Mouse (Mus musculus): ENCODE measurements around the gene Bnip1. TPM values are rescaled to one million over a fixed set of nuclear protein-coding genes. Genes with fewer than 3 reads are reported as not detected.

Bnip1 gene
- polyA plus RNA-seq, 1 experiment from 2014 or later: 51.9 TPM

- no peaks in the 10 kb centered on the region for H3K9me3 ChIP-seq (replicated peaks; ENCODE audit: control insufficient read depth, low read length)
- H3K9ac ChIP-seq (ENCODE audit: low read length): no peak overlapping the region
- no peak overlapping the region for H3K4me3 ChIP-seq (replicated peaks; ENCODE audit: low read length)
- no peak for ATAC-seq (ENCODE audit: insufficient read depth, low FRiP score)
- H3K27me3 ChIP-seq (ENCODE audit: control insufficient read depth, insufficient read depth, low read length): no peaks in the 10 kb centered on the region
- H3K36me3 ChIP-seq (ENCODE audit: control insufficient read depth, insufficient read depth, low read length): no peaks in the 10 kb centered on the region
- H3K4me1 ChIP-seq (ENCODE audit: control insufficient read depth, insufficient read depth, low read length): peaks cover 8% of the 10 kb centered on the region
- WGBS: 83% methylated on average over 4 of the region's 4 CpGs
- H3K27ac ChIP-seq (ENCODE audit: low read length): no peak overlapping the region
- H3K4me2 ChIP-seq (ENCODE audit: low read depth, low read length): no peak overlapping the region
These were observed 2.9 kb upstream of the Bnip1 start for GRCm38 (mm10) chr17:26778001-26778400.

GRCm38 (mm10) chr17:26778430-26779100 is 2.3 kb upstream of the Bnip1 start:
- ATAC-seq (ENCODE audit: insufficient read depth, low FRiP score): no peak
- 86% methylated on average over 3 of the region's 3 CpGs for WGBS
- H3K4me2 ChIP-seq (ENCODE audit: low read depth, low read length): no peak overlapping the region
- H3K36me3 ChIP-seq (ENCODE audit: control insufficient read depth, insufficient read depth, low read length): no peaks in the 10 kb centered on the region
- no peak overlapping the region for H3K27ac ChIP-seq (ENCODE audit: low read length)
- no peak overlapping the region for H3K9ac ChIP-seq (ENCODE audit: low read length)
- H3K9me3 ChIP-seq (replicated peaks; ENCODE audit: control insufficient read depth, low read length): no peaks in the 10 kb centered on the region
- H3K27me3 ChIP-seq (ENCODE audit: control insufficient read depth, insufficient read depth, low read length): no peaks in the 10 kb centered on the region
- H3K4me3 ChIP-seq (replicated peaks; ENCODE audit: low read length): no peak overlapping the region
- peaks cover 8% of the 10 kb centered on the region for H3K4me1 ChIP-seq (ENCODE audit: control insufficient read depth, insufficient read depth, low read length)

GRCm38 (mm10) chr17:26779471-26779870 is 1.4 kb upstream of the Bnip1 start:
- no peak overlapping the region for H3K9ac ChIP-seq (ENCODE audit: low read length)
- H3K9me3 ChIP-seq (replicated peaks; ENCODE audit: control insufficient read depth, low read length): no peaks in the 10 kb centered on the region
- no peaks in the 10 kb centered on the region for H3K36me3 ChIP-seq (ENCODE audit: control insufficient read depth, insufficient read depth, low read length)
- 81% methylated on average over 2 of the region's 2 CpGs for whole genome bisulfite sequencing
- H3K27me3 ChIP-seq (ENCODE audit: control insufficient read depth, insufficient read depth, low read length): no peaks in the 10 kb centered on the region
- no peak overlapping the region for H3K27ac ChIP-seq (ENCODE audit: low read length)
- no peak for ATAC-seq (ENCODE audit: insufficient read depth, low FRiP score)
- peaks cover 8% of the 10 kb centered on the region for H3K4me1 ChIP-seq (ENCODE audit: control insufficient read depth, insufficient read depth, low read length)
- H3K4me3 ChIP-seq (replicated peaks; ENCODE audit: low read length): no peak overlapping the region
- no peak overlapping the region for H3K4me2 ChIP-seq (ENCODE audit: low read depth, low read length)

GRCm38 (mm10) chr17:26781610-26782043 is 761 bp downstream of the Bnip1 start:
- Histone ChIP-seq H3K9ac (ENCODE audit: low read length) (peak overlapping the region; percentile 88), H3K9me3 (replicated peaks; ENCODE audit: control insufficient read depth, low read length) (no peaks in the 10 kb centered on the region), H3K4me3 (replicated peaks; ENCODE audit: low read length) (peak overlapping the region; percentile 85), H3K4me2 (ENCODE audit: low read depth, low read length) (peak overlapping the region; percentile 76), H3K27ac (ENCODE audit: low read length) (peak overlapping the region; percentile 99), H3K36me3 (ENCODE audit: control insufficient read depth, insufficient read depth, low read length) (0 out of 2 replicates have a peak, but pooled peaks cover 6% of the 10 kb centered on the region), H3K27me3 (ENCODE audit: control insufficient read depth, insufficient read depth, low read length) (no peaks in the 10 kb centered on the region), H3K4me1 (ENCODE audit: control insufficient read depth, insufficient read depth, low read length) (peaks cover 8% of the 10 kb centered on the region)
- 13% methylated on average over 5 of the region's 5 CpGs for WGBS
- ATAC-seq (ENCODE audit: insufficient read depth, low FRiP score): peak; percentile 69

GRCm38 (mm10) chr17:26784525-26784924 is 3.7 kb downstream of the Bnip1 start:
- Histone ChIP-seq H3K36me3 (ENCODE audit: control insufficient read depth, insufficient read depth, low read length) (peaks cover 10% of the 10 kb centered on the region), H3K4me3 (replicated peaks; ENCODE audit: low read length) (no peak overlapping the region), H3K9me3 (replicated peaks; ENCODE audit: control insufficient read depth, low read length) (no peaks in the 10 kb centered on the region), H3K4me1 (ENCODE audit: control insufficient read depth, insufficient read depth, low read length) (peaks cover 8% of the 10 kb centered on the region), H3K9ac (ENCODE audit: low read length) (no peak overlapping the region), H3K4me2 (ENCODE audit: low read depth, low read length) (no peak overlapping the region), H3K27ac (ENCODE audit: low read length) (no peak overlapping the region), H3K27me3 (ENCODE audit: control insufficient read depth, insufficient read depth, low read length) (no peaks in the 10 kb centered on the region)
- WGBS: 85% methylated on average over 8 of the region's 8 CpGs
- ATAC-seq (ENCODE audit: insufficient read depth, low FRiP score): no peak

- peaks cover 6% of the 10 kb centered on the region for H3K4me1 ChIP-seq (ENCODE audit: control insufficient read depth, insufficient read depth, low read length)
- H3K27ac ChIP-seq (ENCODE audit: low read length): no peak overlapping the region
- 87% methylated on average over 7 of the region's 7 CpGs for WGBS
- H3K9me3 ChIP-seq (replicated peaks; ENCODE audit: control insufficient read depth, low read length): no peaks in the 10 kb centered on the region
- no peak for ATAC-seq (ENCODE audit: insufficient read depth, low FRiP score)
- H3K27me3 ChIP-seq (ENCODE audit: control insufficient read depth, insufficient read depth, low read length): no peaks in the 10 kb centered on the region
- H3K4me3 ChIP-seq (replicated peaks; ENCODE audit: low read length): no peak overlapping the region
- H3K4me2 ChIP-seq (ENCODE audit: low read depth, low read length): no peak overlapping the region
- H3K9ac ChIP-seq (ENCODE audit: low read length): no peak overlapping the region
- H3K36me3 ChIP-seq (ENCODE audit: control insufficient read depth, insufficient read depth, low read length): peaks cover 26% of the 10 kb centered on the region
These were observed 5.7 kb downstream of the Bnip1 start for GRCm38 (mm10) chr17:26786586-26786985.

- no peak overlapping the region for H3K4me3 ChIP-seq (replicated peaks; ENCODE audit: low read length)
- no peaks in the 10 kb centered on the region for H3K9me3 ChIP-seq (replicated peaks; ENCODE audit: control insufficient read depth, low read length)
- no peak overlapping the region for H3K27ac ChIP-seq (ENCODE audit: low read length)
- H3K27me3 ChIP-seq (ENCODE audit: control insufficient read depth, insufficient read depth, low read length): no peaks in the 10 kb centered on the region
- H3K4me1 ChIP-seq (ENCODE audit: control insufficient read depth, insufficient read depth, low read length): no peaks in the 10 kb centered on the region
- WGBS: 91% methylated on average over 8 of the region's 8 CpGs
- H3K9ac ChIP-seq (ENCODE audit: low read length): no peak overlapping the region
- H3K36me3 ChIP-seq (ENCODE audit: control insufficient read depth, insufficient read depth, low read length): peaks cover 26% of the 10 kb centered on the region
- ATAC-seq (ENCODE audit: insufficient read depth, low FRiP score): no peak
- H3K4me2 ChIP-seq (ENCODE audit: low read depth, low read length): no peak overlapping the region
These were observed 8.1 kb downstream of the Bnip1 start for GRCm38 (mm10) chr17:26788986-26789385.

GRCm38 (mm10) chr17:26789460-26790268 is 8.8 kb downstream of the Bnip1 start:
- H3K9me3 ChIP-seq (replicated peaks; ENCODE audit: control insufficient read depth, low read length): no peaks in the 10 kb centered on the region
- H3K4me3 ChIP-seq (replicated peaks; ENCODE audit: low read length): no peak overlapping the region
- ATAC-seq (ENCODE audit: insufficient read depth, low FRiP score): no peak
- no peaks in the 10 kb centered on the region for H3K27me3 ChIP-seq (ENCODE audit: control insufficient read depth, insufficient read depth, low read length)
- peaks cover 25% of the 10 kb centered on the region for H3K36me3 ChIP-seq (ENCODE audit: control insufficient read depth, insufficient read depth, low read length)
- no peaks in the 10 kb centered on the region for H3K4me1 ChIP-seq (ENCODE audit: control insufficient read depth, insufficient read depth, low read length)
- no peak overlapping the region for H3K4me2 ChIP-seq (ENCODE audit: low read depth, low read length)
- H3K9ac ChIP-seq (ENCODE audit: low read length): no peak overlapping the region
- WGBS: 89% methylated on average over 8 of the region's 8 CpGs
- no peak overlapping the region for H3K27ac ChIP-seq (ENCODE audit: low read length)
